Mouse (Mus musculus): ENCODE data around the gene Cdc6. TPM values are rescaled to one million over a fixed set of nuclear protein-coding genes. Genes with fewer than 3 reads are reported as not detected.

Gene Cdc6
- total and polyA plus RNA-seq, 3 experiments, result 56.9 to 104 (median 69.4) TPM

DNA sequence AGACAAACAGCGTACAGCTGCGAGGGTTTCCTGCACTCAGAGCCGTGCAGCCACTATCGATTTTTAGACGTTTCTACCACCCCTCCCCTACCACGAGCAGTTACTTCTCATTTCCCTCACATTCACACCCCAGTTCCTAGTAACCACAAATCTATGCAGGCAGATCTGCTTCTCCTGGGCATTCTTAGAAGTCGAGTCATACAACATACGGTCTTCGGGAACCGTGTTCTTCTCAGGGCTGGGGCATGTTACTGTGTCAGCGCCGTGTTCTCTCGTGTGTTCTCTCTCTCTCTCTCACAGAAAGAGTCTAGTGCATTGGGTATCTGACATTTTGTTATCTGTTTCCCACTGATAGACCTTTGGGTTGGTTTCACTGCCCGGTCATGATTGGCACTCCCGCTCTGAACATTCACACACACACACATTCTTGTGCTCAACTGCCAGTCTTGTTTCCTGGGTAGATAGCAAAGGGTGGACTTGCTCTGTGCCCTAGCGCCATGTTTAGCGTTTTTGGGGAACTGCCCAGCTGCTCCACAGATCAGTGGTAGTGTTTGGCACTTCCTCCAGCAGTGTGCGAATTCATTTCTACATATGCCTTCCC is 40.5 kb downstream of the Cdc6 start (continued):
- TF ChIP-seq NELFE (IDR thresholded peaks at IDR 0.05; ENCODE audit: low read depth, low read length) (no peak), CTCF (IDR thresholded peaks at IDR 0.05 in 2 of 3, conservative IDR thresholded peaks at IDR 0.05 in 1 of 3; ENCODE audit: control insufficient read depth in 1 of 3, insufficient read depth in 1 of 3, low read depth in 2 of 3, low read length in 3 of 3, poor library complexity in 1 of 3, severe bottlenecking in 1 of 3) (no peak), SIN3A (IDR thresholded peaks at IDR 0.05; ENCODE audit: low read length) (peak; percentile 83; the same call in 1 of the 2 replicates), CHD1 (IDR thresholded peaks at IDR 0.05; ENCODE audit: low read depth, low read length) (no peak), BHLHE40 (IDR thresholded peaks at IDR 0.05; ENCODE audit: borderline replicate concordance, low read depth, low read length) (peak; percentile 71), TBP (IDR thresholded peaks at IDR 0.05; ENCODE audit: low read depth, low read length) (no peak), GATA1 (IDR thresholded peaks at IDR 0.05; ENCODE audit: low read depth, low read length) (peak; percentile 79), POLR2A (IDR thresholded peaks at IDR 0.05; ENCODE audit: control insufficient read depth in 1 of 2, insufficient read depth in 1 of 2, low read depth in 1 of 2, low read length in 2 of 2, poor library complexity in 1 of 2) (no peak), MAX (IDR thresholded peaks at IDR 0.05; ENCODE audit: low read length) (peak; percentile 57), MAZ (IDR thresholded peaks at IDR 0.05; ENCODE audit: low read depth, low read length) (peak; percentile 87), MXI1 (IDR thresholded peaks at IDR 0.05; ENCODE audit: low read depth, low read length) (peak; percentile 75), USF1 (IDR thresholded peaks at IDR 0.05; ENCODE audit: low read depth, low read length) (no peak), NRF1 (IDR thresholded peaks at IDR 0.05; ENCODE audit: insufficient read depth, low read depth, low read length, poor library complexity, severe bottlenecking) (no peak), USF2 (IDR thresholded peaks at IDR 0.05; ENCODE audit: borderline replicate concordance in 1 of 2, insufficient read depth in 1 of 2, low read depth in 1 of 2, low read length in 2 of 2) (no peak), POLR2AphosphoS2 (IDR thresholded peaks at IDR 0.05; ENCODE audit: low read length) (no peak), GABPA (IDR thresholded peaks at IDR 0.05; ENCODE audit: low read depth, low read length) (no peak), MAFK (IDR thresholded peaks at IDR 0.05; ENCODE audit: borderline replicate concordance, low read depth, low read length) (no peak), SMC3 (IDR thresholded peaks at IDR 0.05; ENCODE audit: low read depth, low read length) (no peak), RCOR1 (IDR thresholded peaks at IDR 0.05; ENCODE audit: low read depth, low read length) (peak; percentile 94), CHD2 (IDR thresholded peaks at IDR 0.05; ENCODE audit: low read length) (no peak; the same call in 1 of the 2 replicates), ZMIZ1 (IDR thresholded peaks at IDR 0.05; ENCODE audit: low read depth, low read length) (no peak), KAT2A (conservative IDR thresholded peaks at IDR 0.05; ENCODE audit: low read depth, low read length) (no peak), E2F4 (IDR thresholded peaks at IDR 0.05; ENCODE audit: borderline replicate concordance, low read depth, low read length) (no peak; the same call in 1 of the 2 replicates), TAL1 (IDR thresholded peaks at IDR 0.05; ENCODE audit: low read length) (peak; percentile 51)

All from MEL (cell line).